Mouse (Mus musculus): Measurements from ENCODE around the gene Zfp143.
"Not testable (repeated sequence)": the region's sequence is repeated elsewhere in the genome, so short reads cannot be mapped to it uniquely, and the experiment has no call there.

GRCm38 (mm10) chr7:110132272-110132671, 71.3 kb downstream of the Zfp143 start:
- not testable (repeated sequence) for TF ChIP-seq POLR2A (IDR thresholded peaks at IDR 0.05; ENCODE audit: extremely low read depth, insufficient read depth, low read length); CTCF (IDR thresholded peaks at IDR 0.05; ENCODE audit: low read depth, low read length)
